Mouse (Mus musculus) lung, adult 2 months (tissue): ENCODE data around the gene Pam.

Source experiments
- CTCF ChIP-seq: fragments of 200-500 bp; IDR thresholded peaks from 2 replicates; pipeline ENCODE4 v1.5.1; 2011; ENCODE audit warnings: mild to moderate bottlenecking, low read length, control low read depth; ENCODE audit not compliant: insufficient read depth
- POLR2A ChIP-seq: fragments of 200-500 bp; IDR thresholded peaks from 2 replicates; pipeline ENCODE4 v1.6.1; 2011; ENCODE audit warnings: low read depth, mild to moderate bottlenecking, control low read depth, low read length, borderline replicate concordance; ENCODE audit errors: extremely low read depth

- TF ChIP-seq POLR2A = no peak
- TF ChIP-seq CTCF = no peak
Observed at GRCm38 (mm10) chr1:98048218-98048801, 47.1 kb downstream of the Pam start.
